Mouse (Mus musculus) B cell, adult 62 days (primary cell): Measurements from ENCODE around the gene Tead2. TPM values are rescaled to one million over a fixed set of nuclear protein-coding genes. Genes with fewer than 3 reads are reported as not detected.

Experiments used
- total RNA-seq: library from RNA; stranded (reverse); gene quantifications from 4 replicates; pipeline ENCODE4 v1.2.4, GENCODE M21; 2023

Gene Tead2
- total RNA-seq = not detected in 4 replicates

GRCm38 (mm10) chr7:45215673-45216441, at the start of gene Tead2:
Gene Tead2, plus strand, starts transcription at chr7:45215753.

GRCm38 (mm10) chr7:45179469-45179868, 36.1 kb upstream of the Tead2 start, which contains the start of gene Gfy:
Gene Gfy, minus strand, starts transcription at chr7:45179569.

GRCm38 (mm10) chr7:45180896-45181477, 34.6 kb upstream of the Tead2 start, which contains the start of gene Pth2:
Gene Pth2, plus strand, starts transcription at chr7:45180995.

GRCm38 (mm10) chr7:45204380-45205143, 11.0 kb upstream of the Tead2 start, which contains the start of gene Ccdc155:
Gene Ccdc155, minus strand, starts transcription at chr7:45204892.

GRCm38 (mm10) chr7:45211851-45212251, 3.7 kb upstream of the Tead2 start, which contains the start of gene Dkkl1:
Gene Dkkl1, minus strand, starts transcription at chr7:45212147.

GRCm38 (mm10) chr7:45238723-45239496, 23.4 kb downstream of the Tead2 start, which contains the start of gene Cd37:
Gene Cd37, minus strand, starts transcription at chr7:45239115.

GRCm38 (mm10) chr7:45240633-45241388, 25.3 kb downstream of the Tead2 start, which contains the start of gene Slc6a16:
Gene Slc6a16, plus strand, starts transcription at chr7:45241085.

GRCm38 (mm10) chr7:45277136-45277760, 61.7 kb downstream of the Tead2 start, which contains the start of gene Slc6a21:
Gene Slc6a21, plus strand, starts transcription at chr7:45277513.

Other genes with a start within 250 kb of the Tead2 start
- gene Cpt1c, start 240.9 kb upstream of the Tead2 start, total RNA-seq = 0.60 TPM in 1 of 4 replicates, not detected in the others
- 144 to 150 TPM (median 149 TPM) in 4 replicates for gene Prmt1, start 229.2 kb upstream of the Tead2 start, total RNA-seq
- gene Irf3, start 218.1 kb upstream of the Tead2 start, total RNA-seq = 149 to 182 TPM (median 160 TPM) in 4 replicates
- gene Bcl2l12, start 217.0 kb upstream of the Tead2 start, total RNA-seq = 31.3 to 35.1 TPM (median 34.3 TPM) in 4 replicates
- 92.2 to 102 TPM (median 101 TPM) in 4 replicates for gene Scaf1, start 199.4 kb upstream of the Tead2 start, total RNA-seq
- gene Rras, start 197.8 kb upstream of the Tead2 start, total RNA-seq = 13.1 to 16.8 TPM (median 14.4 TPM) in 4 replicates
- gene Prr12, start 162.9 kb upstream of the Tead2 start, total RNA-seq = 69.9 to 75.6 TPM (median 73.7 TPM) in 4 replicates
- gene Nosip, start 153.3 kb upstream of the Tead2 start, total RNA-seq = 51.4 to 59.1 TPM (median 57.5 TPM) in 4 replicates
- 2.5 to 3.6 TPM (median 3.0 TPM) in 4 replicates for gene Prrg2, start 153.1 kb upstream of the Tead2 start, total RNA-seq
- gene Rcn3, start 123.5 kb upstream of the Tead2 start, total RNA-seq = 2.1 to 5.0 TPM (median 2.8 TPM) in 4 replicates
- gene Fcgrt, start 111.9 kb upstream of the Tead2 start, total RNA-seq = 27.9 to 34.9 TPM (median 30.5 TPM) in 4 replicates
- 2,382 to 2,495 TPM (median 2,446 TPM) in 4 replicates for gene Rps11, start 91.3 kb upstream of the Tead2 start, total RNA-seq
- gene Rpl13a, start 87.0 kb upstream of the Tead2 start, total RNA-seq = 4,153 to 4,573 TPM (median 4,453 TPM) in 4 replicates
- gene Gm45713, start 79.5 kb upstream of the Tead2 start, total RNA-seq = not detected in 4 replicates
- 65.5 to 79.4 TPM (median 71.3 TPM) in 4 replicates for gene Flt3l, start 79.3 kb upstream of the Tead2 start, total RNA-seq
- gene Pih1d1, start 61.5 kb upstream of the Tead2 start, total RNA-seq = 40.9 to 53.7 TPM (median 42.8 TPM) in 4 replicates
- 104 to 117 TPM (median 113 TPM) in 4 replicates for gene Aldh16a1, start 61.2 kb upstream of the Tead2 start, total RNA-seq
- not detected in 4 replicates for gene Slc17a7, start 51.8 kb upstream of the Tead2 start, total RNA-seq
- not detected in 4 replicates for gene Gfy, start 36.2 kb upstream of the Tead2 start, total RNA-seq
- gene Pth2, start 34.8 kb upstream of the Tead2 start, total RNA-seq = not detected in 4 replicates
- gene Ccdc155, start 10.9 kb upstream of the Tead2 start, total RNA-seq = 0.33 to 1.3 TPM (median 0.63 TPM) in 4 replicates
- 0.86 to 2.6 TPM (median 1.2 TPM) in 3 of 4 replicates, not detected in the other for gene Dkkl1, start 3.6 kb upstream of the Tead2 start, total RNA-seq
- gene Cd37, start 23.4 kb downstream of the Tead2 start, total RNA-seq = 1,712 to 1,809 TPM (median 1,728 TPM) in 4 replicates
- not detected in 4 replicates for gene Slc6a16, start 25.3 kb downstream of the Tead2 start, total RNA-seq
- gene Slc6a21, start 61.8 kb downstream of the Tead2 start, total RNA-seq = 0.95 to 1.4 TPM (median 0.98 TPM) in 3 of 4 replicates, not detected in the other
- 10.6 to 12.8 TPM (median 11.5 TPM) in 4 replicates for gene Trpm4, start 118.0 kb downstream of the Tead2 start, total RNA-seq
- not detected in 4 replicates for gene Hrc, start 119.5 kb downstream of the Tead2 start, total RNA-seq
- gene Ppfia3, start 151.3 kb downstream of the Tead2 start, total RNA-seq = 0.21 to 0.47 TPM (median 0.43 TPM) in 3 of 4 replicates, not detected in the other
- gene Lin7b, start 154.8 kb downstream of the Tead2 start, total RNA-seq = 1.8 to 2.4 TPM in 2 of 4 replicates, not detected in the others
- gene Snrnp70, start 180.0 kb downstream of the Tead2 start, total RNA-seq = 589 to 644 TPM (median 622 TPM) in 4 replicates
- not detected in 4 replicates for gene Kcna7, start 189.9 kb downstream of the Tead2 start, total RNA-seq
- gene Ntf5, start 197.9 kb downstream of the Tead2 start, total RNA-seq = not detected in 4 replicates
- not detected in 4 replicates for gene Lhb, start 205.1 kb downstream of the Tead2 start, total RNA-seq
- 15.2 to 18.0 TPM (median 16.1 TPM) in 4 replicates for gene Gys1, start 219.1 kb downstream of the Tead2 start, total RNA-seq
- gene Ruvbl2, start 222.3 kb downstream of the Tead2 start, total RNA-seq = 40.7 to 51.8 TPM (median 44.5 TPM) in 4 replicates
- gene Ftl1, start 244.1 kb downstream of the Tead2 start, total RNA-seq = 663 to 714 TPM (median 691 TPM) in 4 replicates